ENCODE assay signal across 23 mouse cellular contexts in the genomic region with DNA sequence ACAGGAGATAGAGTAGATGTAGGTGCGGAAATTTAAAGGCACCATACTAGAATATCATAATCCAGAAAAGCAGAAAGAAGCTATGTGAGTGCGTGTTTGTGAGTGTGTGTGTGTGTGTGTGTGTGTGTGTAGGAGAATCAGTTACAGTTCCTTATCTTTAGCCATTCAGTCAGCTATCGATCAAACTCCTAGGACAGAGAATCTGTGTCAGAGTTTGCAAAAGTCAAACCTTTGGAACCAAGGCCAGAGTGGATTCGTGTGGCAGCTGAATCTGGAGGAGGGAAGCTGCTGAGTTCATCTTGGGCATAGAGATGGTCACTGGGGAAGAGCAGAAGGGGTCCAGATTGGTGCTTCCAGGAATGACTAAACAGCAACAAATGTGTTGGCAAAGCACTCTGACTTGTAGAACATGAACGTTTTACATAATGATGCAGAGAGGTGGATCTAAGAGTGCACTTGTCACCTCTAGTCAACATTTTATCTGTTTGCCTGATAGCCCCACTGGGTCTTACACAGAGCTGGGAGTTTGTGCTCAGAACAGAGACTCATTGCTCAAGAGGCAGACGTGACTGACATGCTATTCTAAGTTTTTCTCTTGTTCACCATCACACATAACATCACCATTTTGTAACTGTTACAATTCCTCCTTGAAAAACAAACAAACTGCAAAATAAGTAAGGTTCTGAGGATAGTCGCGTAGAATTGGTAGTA.
"Had no signal": no experiment of that assay in that cellular context is flagged by ENCODE, and none has a peak within 500 bp of the region (broad histone marks: within the 10 kb centered on the region; RNA-seq: fewer than 3 reads in every experiment).

No protein-coding gene starts in this region.

- H3K4me1 ChIP-seq: heart, embryonic 13.5 days; heart, embryonic 15.5 days; hindbrain, embryonic 13.5 days; hindbrain, embryonic 15.5 days; limb, embryonic 10.5 days had no signal

- H3K9me3 ChIP-seq: heart, embryonic 13.5 days; heart, embryonic 15.5 days; hindbrain, embryonic 13.5 days; hindbrain, embryonic 15.5 days; kidney, embryonic 15.5 days; limb, embryonic 10.5 days; limb, embryonic 12.5 days had no signal

- H3K4me3 ChIP-seq: heart, adult 2 months; heart, embryonic 13.5 days; heart, embryonic 15.5 days; hindbrain, embryonic 13.5 days; hindbrain, embryonic 15.5 days; kidney, embryonic 15.5 days; limb, embryonic 10.5 days; limb, embryonic 12.5 days had no signal

- H3K27me3 ChIP-seq: heart, embryonic 13.5 days; heart, embryonic 15.5 days; hindbrain, embryonic 13.5 days; hindbrain, embryonic 15.5 days; kidney, embryonic 15.5 days; limb, embryonic 12.5 days had no signal

- H3K4me2 ChIP-seq: heart, embryonic 11.5 days; heart, embryonic 13.5 days; heart, embryonic 15.5 days; hindbrain, embryonic 13.5 days; hindbrain, embryonic 15.5 days; kidney, embryonic 15.5 days; limb, embryonic 12.5 days had no signal

- H3K36me3 ChIP-seq: heart, embryonic 13.5 days; heart, embryonic 15.5 days; hindbrain, embryonic 13.5 days; hindbrain, embryonic 15.5 days; kidney, embryonic 15.5 days; limb, embryonic 10.5 days; limb, embryonic 12.5 days had no signal

- ATAC-seq: hindbrain, postnatal 0 days; intestine, embryonic 16.5 days had no signal

- H3K9ac ChIP-seq: heart, embryonic 13.5 days; heart, embryonic 15.5 days; hindbrain, embryonic 13.5 days; hindbrain, embryonic 15.5 days; kidney, embryonic 15.5 days; limb, embryonic 12.5 days had no signal

- DNase-seq: gastrocnemius, postnatal 14 days; gastrocnemius, postnatal 36 days; heart, adult 2 months; heart, postnatal 14 days; heart, postnatal 36 days; kidney, adult 11 months; kidney, adult 2 months; kidney, adult 9 months; kidney, postnatal 14 days; kidney, postnatal 36 days; layer of hippocampus, adult 9-11 months; layer of hippocampus, postnatal 36 days had no signal

- H3K27ac ChIP-seq: heart, adult 2 months; heart, embryonic 13.5 days; heart, embryonic 15.5 days; hindbrain, embryonic 13.5 days; hindbrain, embryonic 15.5 days; hindbrain, postnatal 0 days; kidney, embryonic 15.5 days; kidney, postnatal 0 days; limb, embryonic 10.5 days; limb, embryonic 12.5 days had no signal
